Mouse (Mus musculus) CH12.LX (cell line): ENCODE measurements around the gene Dtnbp1. TPM values are rescaled to one million over a fixed set of nuclear protein-coding genes. Genes with fewer than 3 reads are reported as not detected.

Source experiments
- DNase-seq: peaks from one replicate; pipeline ENCODE4 v3.0.0-alpha.2; 2013; ENCODE audit errors: extremely low read depth
- H3K27ac ChIP-seq: 2 replicates; pipeline ENCODE4 v1.5.1; 2012; ENCODE audit warnings: low read depth, mild to moderate bottlenecking, control low read depth, moderate library complexity; ENCODE audit not compliant: insufficient read depth
- H3K27me3 ChIP-seq: replicated peaks from 2 replicates; pipeline ENCODE3; 2012; ENCODE audit warnings: inconsistent platforms
- H3K36me3 ChIP-seq, 2 experiments: replicated peaks in 1 of 2; 2 replicates each; pipeline versions ENCODE3 to v1.6.1; 2012; ENCODE audit warnings: inconsistent platforms in 1 of 2, low read length in 1 of 2, mild to moderate bottlenecking in 1 of 2, mixed read lengths in 1 of 2, moderate library complexity in 1 of 2; ENCODE audit not compliant: control insufficient read depth in 1 of 2, insufficient read depth in 1 of 2
- H3K4me1 ChIP-seq, 2 experiments: 2 replicates each; pipeline ENCODE4 v1.6.1; 2012; ENCODE audit warnings: inconsistent platforms in 1 of 2, moderate library complexity in 1 of 2; ENCODE audit not compliant: insufficient read depth in 2 of 2, control insufficient read depth in 1 of 2
- H3K4me2 ChIP-seq: 2 replicates; pipeline ENCODE4 v1.6.1; 2012; ENCODE audit warnings: low read depth, mild to moderate bottlenecking, control low read depth; ENCODE audit not compliant: poor library complexity, insufficient read depth, severe bottlenecking
- H3K4me3 ChIP-seq, 3 experiments: fragments of 150-350 bp in 1 of 3; sonication (generic) in 1 of 3; replicated peaks in 1 of 3; 2 replicates each; pipeline versions ENCODE3 to v1.5.1; 2011 to 2012; ENCODE audit warnings: low read depth in 2 of 3, low read length in 2 of 3, mild to moderate bottlenecking in 2 of 3, moderate library complexity in 2 of 3, control low read depth in 1 of 3, improper control_type of control experiment in 1 of 3, inconsistent platforms in 1 of 3, mixed read lengths in 1 of 3; ENCODE audit not compliant: poor library complexity in 1 of 3
- H3K79me2 ChIP-seq: replicated peaks from 2 replicates; pipeline ENCODE4 v1.6.1; 2012; ENCODE audit warnings: mild to moderate bottlenecking, moderate library complexity; ENCODE audit not compliant: control insufficient read depth, poor library complexity, insufficient read depth, severe bottlenecking; ENCODE audit errors: extremely low read depth
- H3K9ac ChIP-seq: 2 replicates; pipeline ENCODE4 v1.6.1; 2012; ENCODE audit warnings: low read depth, mild to moderate bottlenecking, control low read depth, moderate library complexity; ENCODE audit not compliant: insufficient read depth
- H3K9me3 ChIP-seq: replicated peaks from 2 replicates; pipeline ENCODE3; 2012; ENCODE audit warnings: low read length, inconsistent platforms, mixed read lengths
- BHLHE40 ChIP-seq: IDR thresholded peaks from 2 replicates; pipeline ENCODE4 v1.6.1; 2011; ENCODE audit warnings: mild to moderate bottlenecking, low read depth, low read length, improper control_type of control experiment
- CHD2 ChIP-seq: IDR thresholded peaks from 2 replicates; pipeline ENCODE4 v1.6.1; 2011; ENCODE audit warnings: low read length, improper control_type of control experiment
- E2F4 ChIP-seq: IDR thresholded peaks from 2 replicates; pipeline ENCODE4 v1.6.1; 2011; ENCODE audit warnings: low read depth, low read length, improper control_type of control experiment; ENCODE audit not compliant: insufficient replicate concordance
- ELF1 ChIP-seq: IDR thresholded peaks from 2 replicates; pipeline ENCODE4 v1.6.1; 2014; ENCODE audit warnings: low read depth, mild to moderate bottlenecking, inconsistent platforms, low read length, improper control_type of control experiment
- ETS1 ChIP-seq: conservative IDR thresholded peaks from 2 replicates; pipeline ENCODE4 v1.6.1; 2012; ENCODE audit warnings: low read depth, mild to moderate bottlenecking, inconsistent platforms, low read length, improper control_type of control experiment, moderate library complexity
- GABPA ChIP-seq: IDR thresholded peaks from 2 replicates; pipeline ENCODE4 v1.6.1; 2012; ENCODE audit warnings: low read depth, low read length, improper control_type of control experiment, inconsistent platforms; ENCODE audit not compliant: insufficient replicate concordance
- IRF4 ChIP-seq: IDR thresholded peaks from 2 replicates; pipeline ENCODE4 v1.6.1; 2014; ENCODE audit warnings: low read depth, mild to moderate bottlenecking, inconsistent platforms, low read length, improper control_type of control experiment
- JUND ChIP-seq: conservative IDR thresholded peaks from 2 replicates; pipeline ENCODE4 v1.6.1; 2011; ENCODE audit warnings: low read depth, low read length, improper control_type of control experiment
- KAT2A ChIP-seq: IDR thresholded peaks from 2 replicates; pipeline ENCODE4 v1.6.1; 2012; ENCODE audit warnings: low read length, improper control_type of control experiment, inconsistent platforms; ENCODE audit not compliant: insufficient replicate concordance
- MAZ ChIP-seq: IDR thresholded peaks from 2 replicates; pipeline ENCODE4 v1.6.1; 2012; ENCODE audit warnings: low read depth, mild to moderate bottlenecking, inconsistent platforms, low read length, improper control_type of control experiment, moderate library complexity
- MXI1 ChIP-seq: IDR thresholded peaks from 2 replicates; pipeline ENCODE4 v1.6.1; 2011; ENCODE audit warnings: mild to moderate bottlenecking, low read depth, low read length, improper control_type of control experiment
- NELFE ChIP-seq: IDR thresholded peaks from 2 replicates; pipeline ENCODE4 v1.6.1; 2011; ENCODE audit warnings: low read depth, low read length, improper control_type of control experiment
- NRF1 ChIP-seq: IDR thresholded peaks from 2 replicates; pipeline ENCODE4 v1.6.1; 2014; ENCODE audit warnings: low read depth, mild to moderate bottlenecking, inconsistent platforms, low read length, improper control_type of control experiment, moderate library complexity
- POLR2A ChIP-seq: IDR thresholded peaks from 2 replicates; pipeline ENCODE4 v1.6.1; 2011; ENCODE audit warnings: low read depth, mild to moderate bottlenecking, improper control_type of control experiment, low read length
- POLR2AphosphoS2 ChIP-seq: IDR thresholded peaks from 2 replicates; pipeline ENCODE4 v1.6.1; 2011; ENCODE audit warnings: low read depth, low read length, improper control_type of control experiment
- RCOR1 ChIP-seq: conservative IDR thresholded peaks from 2 replicates; pipeline ENCODE4 v1.6.1; 2012; ENCODE audit warnings: low read depth, mild to moderate bottlenecking, inconsistent platforms, low read length, improper control_type of control experiment
- UBTF ChIP-seq: IDR thresholded peaks from 2 replicates; pipeline ENCODE4 v1.6.1; 2012; ENCODE audit warnings: low read depth, mild to moderate bottlenecking, inconsistent platforms, low read length, improper control_type of control experiment, moderate library complexity
- USF2 ChIP-seq: conservative IDR thresholded peaks from 2 replicates; pipeline ENCODE4 v1.6.1; 2011; ENCODE audit warnings: low read depth, low read length, improper control_type of control experiment
- ZC3H11A ChIP-seq: IDR thresholded peaks from 2 replicates; pipeline ENCODE4 v1.6.1; 2012; ENCODE audit warnings: low read depth, mild to moderate bottlenecking, inconsistent platforms, low read length, improper control_type of control experiment
- ZKSCAN1 ChIP-seq: IDR thresholded peaks from 2 replicates; pipeline ENCODE4 v1.6.1; 2012; ENCODE audit warnings: low read depth, inconsistent platforms, low read length, improper control_type of control experiment, borderline replicate concordance
- ZMIZ1 ChIP-seq: IDR thresholded peaks from 2 replicates; pipeline ENCODE4 v1.6.1; 2012; ENCODE audit warnings: low read depth, mild to moderate bottlenecking, inconsistent platforms, low read length, improper control_type of control experiment
- ZNF384 ChIP-seq: IDR thresholded peaks from 2 replicates; pipeline ENCODE4 v1.6.1; 2012; ENCODE audit warnings: low read depth, low read length, improper control_type of control experiment, inconsistent platforms
- dilution Hi-C: fragments of 300-500 bp; cut with MboI; formaldehyde crosslinking; loops from 2 replicates; pipeline ENCODE4 v1.14.3; 2020; ENCODE audit warnings: low sequenced_read_pairs; ENCODE audit not compliant: extremely low pct_unique_long_range_greater_than_20kb, extremely low pct_ligation_motif_present
- in situ Hi-C: fragments of 300-500 bp; cut with MboI; formaldehyde crosslinking; loops from 3 replicates; pipeline ENCODE4 v1.14.3; 2019; ENCODE audit warnings: low sequenced_read_pairs, low pct_ligation_motif_present, low pct_unique_long_range_greater_than_20kb, mixed read lengths
- polyA plus RNA-seq: library from polyadenylated mRNA; unstranded; fragments of >175 nt; gene quantifications from 2 replicates; pipeline ENCODE4 v1.2.1, GENCODE M21; 2012; ENCODE audit warnings: low read depth; ENCODE audit not compliant: insufficient read length
- total RNA-seq, 2 experiments: library from RNA; depleted of rRNA; stranded (reverse); fragments of 300-350 nt in 1 of 2; fragments of >200 nt in 1 of 2; gene quantifications; 2 replicates each; pipeline ENCODE4 v1.2.3; 2012 to 2014

Dtnbp1 gene
- total and polyA plus RNA-seq, 3 experiments: 32.4 to 69.2 (median 35.9) TPM

DNA sequence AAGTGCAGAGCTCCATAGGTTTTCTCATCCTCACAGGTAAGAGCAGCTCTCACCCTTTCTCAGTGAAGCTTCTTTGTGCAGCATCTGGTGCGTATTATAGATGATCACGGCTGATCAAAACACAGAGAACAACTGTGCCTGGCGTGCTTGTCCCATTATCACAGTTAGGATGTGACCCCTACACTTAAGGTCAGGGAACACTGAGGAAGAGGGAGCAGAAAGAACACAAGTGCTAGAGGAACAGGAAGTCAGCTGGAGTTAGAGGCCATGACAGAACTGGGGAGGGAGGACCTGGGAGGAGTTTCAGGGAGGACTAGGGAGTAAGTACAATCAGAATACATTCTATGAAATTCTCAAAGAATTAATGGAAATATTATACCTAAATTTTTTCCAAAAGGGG is 41.5 kb upstream of the Dtnbp1 start:
- Histone ChIP-seq H3K27me3 (no peaks in the 10 kb centered on the region), H3K27ac (no peak overlapping the region), H3K9ac (no peak overlapping the region), H3K4me1 (no peaks in the 10 kb centered on the region), H3K79me2 (no peaks in the 10 kb centered on the region), H3K36me3 (no peaks in the 10 kb centered on the region), H3K9me3 (no peaks in the 10 kb centered on the region), H3K4me3 (no peak overlapping the region), H3K4me2 (no peak overlapping the region)
- in situ Hi-C loops: no loop called here
- DNase-seq: no peak
- TF ChIP-seq NRF1 (no peak), ELF1 (no peak), CHD2 (no peak), GABPA (no peak), ZMIZ1 (no peak)
- dilution Hi-C loops: no loop called here

DNA sequence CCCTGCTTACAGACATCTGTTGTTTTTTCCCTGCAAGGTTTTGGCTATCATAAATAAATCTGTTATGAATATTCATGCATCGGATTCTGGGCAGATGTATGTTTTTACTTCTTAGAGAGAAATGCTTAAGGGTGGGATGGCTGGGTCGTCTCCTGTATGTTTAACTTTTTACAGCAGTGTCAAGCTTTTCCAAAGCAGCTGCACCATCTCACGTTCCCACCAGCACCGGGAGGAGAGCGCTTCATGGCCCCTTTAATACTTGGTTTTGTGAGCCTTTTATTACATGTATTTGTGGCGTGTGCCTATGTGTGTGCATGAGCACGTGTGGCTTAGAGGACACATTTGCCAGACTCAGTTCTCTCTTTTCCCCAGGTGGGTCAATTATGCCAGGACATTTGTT is 38.8 kb upstream of the Dtnbp1 start:
- H3K79me2 ChIP-seq: no peaks in the 10 kb centered on the region
- H3K27ac ChIP-seq: no peak overlapping the region
- dilution Hi-C loops (no loop called here), in situ Hi-C loops (no loop called here)
- H3K9ac ChIP-seq: no peak overlapping the region
- TF ChIP-seq MAZ (no peak), ZC3H11A (no peak), JUND (no peak), NRF1 (no peak), ZMIZ1 (no peak), ZKSCAN1 (no peak), ELF1 (no peak), NELFE (no peak), USF2 (no peak), RCOR1 (no peak), ETS1 (no peak), POLR2A (no peak), POLR2AphosphoS2 (no peak), E2F4 (no peak), KAT2A (no peak), MXI1 (no peak), IRF4 (no peak), ZNF384 (no peak), UBTF (no peak), BHLHE40 (no peak)
- TF ChIP-seq, all 38 proteins: peak for 0
- Histone ChIP-seq H3K4me2 (no peak overlapping the region), H3K36me3 (no peaks in the 10 kb centered on the region), H3K4me1 (no peaks in the 10 kb centered on the region), H3K9me3 (no peaks in the 10 kb centered on the region), H3K4me3 (no peak overlapping the region), H3K27me3 (no peaks in the 10 kb centered on the region)
- DNase-seq: no peak
